Comparison of ENCODE assay signal across 1 mouse cellular context in genomic region chr3:146499431-146500002, GRCm38 (mm10).
TF ChIP-seq lines count a peak whose summit lies in the region.

Spata1 (minus strand) TSS chr3:146499753.
Gng5 (plus strand) TSS chr3:146499807.

TF ChIP-seq in MEL, 35 proteins besides CTCF, POLR2A, EP300 and RAD21 (continued from another document):
- TF ChIP-seq MXI1 (IDR thresholded peaks at IDR 0.05; ENCODE audit: low read depth, low read length), result peak; percentile 70
- 0 out of 2 replicates have a peak, but pooled peaks have one; percentile 51 for TF ChIP-seq UBTF (IDR thresholded peaks at IDR 0.05; ENCODE audit: borderline replicate concordance, insufficient read depth, low read depth, low read length)
- TF ChIP-seq NRF1 (IDR thresholded peaks at IDR 0.05; ENCODE audit: insufficient read depth, low read depth, low read length, poor library complexity, severe bottlenecking), result peak; percentile 80
- no peak for TF ChIP-seq ZNF384 (IDR thresholded peaks at IDR 0.05; ENCODE audit: low read depth, low read length)
- TF ChIP-seq ZMIZ1 (IDR thresholded peaks at IDR 0.05; ENCODE audit: low read depth, low read length), result peak; percentile 92
- no peak for TF ChIP-seq SMC3 (IDR thresholded peaks at IDR 0.05; ENCODE audit: low read depth, low read length)
- no peak for TF ChIP-seq USF1 (IDR thresholded peaks at IDR 0.05; ENCODE audit: low read depth, low read length)
- peak; percentile 79; the same call in 1 of the 2 replicates for TF ChIP-seq POLR2AphosphoS2 (IDR thresholded peaks at IDR 0.05; ENCODE audit: low read length)
- TF ChIP-seq MEF2A (IDR thresholded peaks at IDR 0.05; ENCODE audit: extremely low read depth, insufficient replicate concordance, low read depth, low read length, poor library complexity, severe bottlenecking), result no peak
